Mouse (Mus musculus) telencephalon, adult 2 months (tissue): ENCODE results near the gene Ahr.

Source experiments
- DNase-seq: peaks from one replicate; pipeline ENCODE4 v3.0.0-alpha.2; 2011; ENCODE audit warnings: low read depth, low spot score

Ahr gene

DNA sequence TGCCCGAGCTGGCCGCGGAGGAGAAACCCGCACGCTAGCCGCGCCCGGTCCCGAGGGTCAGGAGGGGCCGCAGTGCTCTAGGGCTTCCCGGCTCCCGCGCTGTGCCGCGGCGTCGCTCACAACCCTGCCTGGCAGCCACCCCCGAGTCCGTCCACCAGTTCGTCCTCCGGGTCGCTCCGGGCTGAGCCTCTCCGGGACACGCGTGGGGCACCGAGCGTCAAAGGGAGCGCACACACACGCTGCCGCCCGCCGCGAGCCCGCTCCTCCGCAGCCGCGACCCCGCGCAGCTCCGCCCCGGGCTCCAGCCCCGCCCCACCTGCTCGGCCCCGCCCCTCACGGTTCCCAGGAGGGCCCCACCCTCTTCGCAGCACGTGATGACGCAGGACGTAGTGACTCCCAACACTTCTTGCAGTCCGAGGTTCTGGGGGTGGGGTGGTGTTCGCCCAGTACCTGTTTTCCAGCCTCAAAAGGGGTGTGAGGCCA lies at the start of gene Ahr:
Gene Ahr (minus strand): TSS at position 285 of the 483 bp plus-strand sequence.
- peak; percentile 80 for DNase-seq

DNA sequence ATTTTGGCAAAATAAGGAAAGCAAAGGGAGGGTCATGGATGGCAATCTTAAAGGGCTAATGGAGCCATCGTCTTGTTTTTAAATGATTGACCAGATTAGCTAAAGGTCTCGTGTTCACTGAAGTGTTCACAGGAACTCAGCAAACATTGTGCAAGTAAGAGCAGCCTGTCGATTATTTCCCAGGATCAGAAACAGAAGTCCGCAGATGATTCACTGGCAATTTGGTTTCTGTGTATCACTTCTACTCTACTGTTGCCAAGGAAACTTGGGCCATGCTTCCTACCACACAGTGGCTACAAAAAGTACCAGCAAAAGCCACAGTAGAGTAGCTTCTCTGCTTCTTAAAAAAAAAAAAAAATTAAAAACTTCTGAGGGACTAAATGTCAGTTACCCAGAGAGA lies 44.0 kb upstream of the Ahr start:
- DNase-seq = peak; percentile 23

GRCm38 (mm10) chr12:35576107-35576506 lies 41.3 kb upstream of the Ahr start:
- no peak for DNase-seq

DNA sequence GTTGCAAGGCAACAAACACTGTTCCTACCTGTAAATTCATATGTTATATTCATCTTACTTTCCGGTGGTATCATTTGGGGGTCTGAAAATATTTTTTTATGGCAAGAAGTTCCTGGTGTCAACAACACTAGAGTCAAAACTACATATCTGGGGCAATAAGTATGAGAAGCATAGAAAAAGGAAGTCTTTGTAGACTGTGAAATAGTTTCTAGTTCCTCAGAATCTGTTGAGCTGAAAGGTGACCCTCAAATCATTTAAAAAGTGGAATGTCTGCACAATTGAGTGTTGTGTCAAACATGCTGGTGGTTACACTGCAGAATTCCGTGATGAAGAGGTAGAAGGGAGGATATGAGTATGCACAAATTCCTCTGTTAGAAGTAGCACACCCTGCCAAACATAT lies 38.9 kb upstream of the Ahr start:
- no peak for DNase-seq

DNA sequence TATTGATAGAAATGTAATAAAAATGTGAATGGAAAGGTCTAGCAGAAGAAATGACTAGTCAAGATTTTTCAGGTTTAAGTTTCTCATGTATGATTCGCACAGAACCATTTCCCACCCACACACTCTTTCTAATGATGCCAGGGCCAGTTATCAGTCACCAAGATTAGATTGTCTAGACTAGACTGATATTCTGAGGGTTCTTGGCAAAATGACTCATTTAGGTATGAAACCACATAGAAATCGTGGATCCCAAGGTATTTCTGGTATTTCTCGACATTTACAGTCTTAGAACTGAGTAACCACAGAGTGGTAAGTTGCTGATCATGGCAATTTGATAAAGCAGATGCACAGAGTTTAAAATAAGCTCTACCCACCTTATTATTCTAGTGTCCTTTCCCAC lies 28.0 kb upstream of the Ahr start:
- DNase-seq = no peak

GRCm38 (mm10) chr12:35558868-35559267 lies 24.0 kb upstream of the Ahr start:
- no peak for DNase-seq

DNA sequence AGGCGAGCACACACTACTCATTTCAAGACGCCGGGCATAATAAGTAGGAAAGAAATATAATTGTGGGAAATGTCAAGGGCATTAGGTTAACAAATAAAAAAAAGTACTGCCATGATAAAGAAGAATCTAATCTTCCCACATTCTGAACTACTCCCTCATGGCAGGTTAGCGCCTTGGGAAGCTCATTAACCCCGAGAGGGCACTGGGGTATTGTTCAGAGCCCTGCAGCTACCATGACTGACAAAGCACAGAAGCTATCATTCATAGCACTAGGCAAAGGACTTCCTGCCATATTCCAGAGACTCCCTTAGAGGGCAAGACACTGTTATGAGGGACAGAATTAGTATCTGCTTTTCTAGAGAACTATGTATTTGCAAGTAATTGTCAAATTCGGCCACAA lies 21.1 kb upstream of the Ahr start:
- DNase-seq = no peak

- DNase-seq = no peak
Observed at GRCm38 (mm10) chr12:35554309-35554708, 19.5 kb upstream of the Ahr start.

DNA sequence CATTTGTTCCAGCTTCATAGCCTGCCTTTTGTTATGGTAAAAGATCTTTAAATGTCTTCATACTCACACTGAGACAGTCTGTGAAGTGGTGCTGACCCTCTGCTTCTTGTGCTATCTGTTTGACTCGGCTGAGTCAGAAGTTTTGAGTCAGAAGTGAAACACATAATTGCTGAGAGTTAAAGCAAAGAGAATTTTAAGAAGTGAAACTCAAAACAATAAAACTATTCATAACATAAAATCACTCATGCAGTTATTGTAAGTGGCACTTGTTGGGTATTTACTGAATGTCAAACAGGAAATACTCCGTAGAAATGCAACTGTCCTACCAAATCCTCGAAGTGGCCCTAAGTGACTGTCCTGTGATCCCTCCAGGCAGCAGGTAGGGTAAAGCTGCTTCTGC lies 18.3 kb upstream of the Ahr start:
- no peak for DNase-seq

DNA sequence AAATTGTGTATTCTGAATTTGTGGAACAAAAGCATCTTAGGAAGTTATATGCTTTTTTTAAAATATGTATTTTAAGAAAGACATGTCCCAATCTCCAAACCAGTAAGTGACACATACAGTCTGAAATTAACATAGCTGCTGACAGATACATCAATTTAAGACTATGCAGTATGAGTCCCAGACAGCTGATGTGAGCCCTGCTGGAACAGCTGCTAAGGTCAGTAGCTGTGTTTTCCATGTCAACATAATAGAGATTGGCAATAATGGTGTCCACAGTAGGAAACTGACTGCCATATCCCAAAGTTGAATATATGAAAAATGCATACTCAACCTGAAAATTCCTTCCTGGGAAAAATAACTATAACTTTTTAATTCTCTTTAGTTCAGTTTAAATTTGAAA lies 15.5 kb upstream of the Ahr start:
- DNase-seq = no peak

DNA sequence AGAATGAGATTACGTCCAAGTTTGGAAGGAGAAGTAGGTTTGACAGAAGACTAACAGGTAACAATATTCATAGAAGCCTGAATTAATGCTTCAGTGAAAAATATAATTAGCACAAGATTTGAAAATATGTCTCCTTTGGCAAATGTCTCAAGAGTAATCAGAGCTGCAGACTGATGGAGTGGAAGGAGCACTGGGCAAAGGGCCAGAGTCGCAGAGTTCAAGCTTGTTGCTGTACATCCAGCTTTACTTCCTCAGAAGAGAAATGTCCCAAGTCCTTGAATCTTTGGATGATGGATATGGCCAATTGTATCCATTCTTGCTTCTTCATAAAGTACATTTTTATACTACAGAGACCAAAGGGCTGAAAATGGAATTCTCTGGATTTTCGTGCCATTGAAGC lies 8.0 kb upstream of the Ahr start:
- no peak for DNase-seq

DNA sequence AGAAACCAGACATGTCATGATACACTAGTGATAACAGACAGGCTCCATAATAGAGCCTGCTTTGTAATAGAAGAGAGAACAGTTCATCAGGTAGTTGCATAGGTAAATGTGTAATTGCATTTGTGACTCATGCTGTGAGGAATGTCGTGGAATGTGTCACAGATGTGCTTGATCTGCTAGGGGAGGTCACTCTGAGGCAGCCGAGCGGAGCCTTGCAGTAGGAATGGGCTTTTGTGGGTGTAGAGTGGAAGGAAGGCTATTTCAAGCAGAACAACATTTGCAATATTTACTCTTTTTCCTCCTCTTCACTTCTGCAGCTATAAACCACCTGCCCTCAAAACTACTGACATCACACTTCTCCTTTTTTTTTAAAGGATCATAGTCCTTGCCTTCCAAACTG lies 4.0 kb upstream of the Ahr start:
- no peak for DNase-seq

- DNase-seq = no peak
Observed at GRCm38 (mm10) chr12:35534114-35534753, 604 bp downstream of the Ahr start.

DNA sequence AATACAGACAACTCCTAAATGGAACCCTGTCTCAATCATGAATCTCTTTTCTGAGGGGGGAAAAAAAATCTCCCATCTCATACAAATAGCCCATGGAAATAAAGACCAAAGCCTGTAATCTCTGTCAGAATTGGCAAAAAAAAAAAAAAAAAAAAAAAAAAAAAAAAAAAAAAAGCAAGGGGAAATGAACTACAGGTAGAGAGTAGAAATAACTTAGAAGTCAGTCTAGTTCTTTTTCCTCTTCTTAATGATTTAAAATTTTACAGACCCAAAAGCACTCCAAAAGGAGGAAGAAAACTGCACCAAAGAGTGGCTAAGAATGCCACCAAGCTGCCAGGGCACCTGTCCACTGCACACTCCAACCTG lies 1.1 kb downstream of the Ahr start:
- no peak for DNase-seq

GRCm38 (mm10) chr12:35533133-35533532 lies 1.7 kb downstream of the Ahr start:
- DNase-seq = no peak

GRCm38 (mm10) chr12:35532151-35532550 lies 2.7 kb downstream of the Ahr start:
- peak; percentile 45 for DNase-seq

GRCm38 (mm10) chr12:35530587-35530986 lies 4.3 kb downstream of the Ahr start:
- DNase-seq = no peak

DNA sequence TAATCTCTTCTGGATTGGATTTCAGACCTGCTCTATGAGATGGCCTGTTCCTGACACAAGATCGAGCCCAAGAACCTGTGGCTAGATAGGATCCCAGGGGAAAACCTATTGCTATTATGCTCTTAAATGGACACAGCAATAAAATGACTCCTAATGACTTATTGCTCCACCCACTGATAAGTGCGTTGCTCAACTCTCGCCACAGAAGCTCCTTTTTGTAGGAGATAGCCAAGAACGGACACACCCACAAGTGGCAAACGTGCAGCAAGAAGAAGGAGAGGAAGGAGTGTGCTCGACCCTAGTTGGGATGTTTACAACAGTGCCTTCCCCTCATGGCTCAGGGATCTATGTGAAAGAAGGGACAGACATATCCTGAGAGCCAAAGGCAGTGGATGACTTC lies 7.4 kb downstream of the Ahr start:
- no peak for DNase-seq

DNA sequence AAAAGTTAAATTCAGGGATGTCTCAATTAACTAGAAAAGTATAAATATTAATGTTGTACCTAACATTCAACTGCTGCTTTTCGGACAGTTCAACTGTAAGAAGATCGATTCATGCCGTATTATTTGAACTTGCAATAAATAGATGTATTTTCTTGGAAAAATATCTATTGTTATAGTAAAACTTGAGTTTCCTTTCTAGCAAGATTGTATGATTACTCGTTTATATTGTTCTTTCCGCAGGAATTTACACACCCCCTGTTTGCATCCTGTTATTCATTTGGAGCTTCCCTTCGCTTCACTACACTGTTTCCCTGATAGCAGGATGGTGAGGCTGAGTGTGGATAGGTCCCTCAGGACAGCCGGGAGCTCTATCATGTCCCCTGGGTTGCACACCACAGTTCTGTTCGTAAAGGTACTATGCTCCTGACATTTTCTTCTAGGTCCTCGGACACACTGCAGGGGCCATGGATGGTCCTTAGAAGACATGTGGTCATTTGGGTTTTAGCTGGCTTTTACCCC lies 12.2 kb downstream of the Ahr start:
- DNase-seq = no peak

- no peak for DNase-seq
Observed at GRCm38 (mm10) chr12:35515621-35516020, 19.2 kb downstream of the Ahr start.

- no peak for DNase-seq
Observed at GRCm38 (mm10) chr12:35514671-35515070, 20.2 kb downstream of the Ahr start.

- no peak for DNase-seq
Observed at GRCm38 (mm10) chr12:35510711-35511110, 24.1 kb downstream of the Ahr start.

- no peak for DNase-seq
Observed at GRCm38 (mm10) chr12:35506383-35506782, 28.5 kb downstream of the Ahr start.

- DNase-seq = no peak
Observed at GRCm38 (mm10) chr12:35504081-35504480, 30.8 kb downstream of the Ahr start.
